Mouse (Mus musculus) CH12.LX (cell line): Measurements from ENCODE around the gene Vwf. TPM values are rescaled to one million over a fixed set of nuclear protein-coding genes. Genes with fewer than 3 reads are reported as not detected.

Experiments
- DNase-seq: peaks from one replicate; pipeline ENCODE4 v3.0.0-alpha.2; 2013; ENCODE audit errors: extremely low read depth
- H3K27ac ChIP-seq: 2 replicates; pipeline ENCODE4 v1.5.1; 2012; ENCODE audit warnings: low read depth, mild to moderate bottlenecking, control low read depth, moderate library complexity; ENCODE audit not compliant: insufficient read depth
- H3K27me3 ChIP-seq: replicated peaks from 2 replicates; pipeline ENCODE3; 2012; ENCODE audit warnings: inconsistent platforms
- H3K36me3 ChIP-seq, 2 experiments: replicated peaks in 1 of 2; 2 replicates each; pipeline versions ENCODE3 to v1.6.1; 2012; ENCODE audit warnings: inconsistent platforms in 1 of 2, low read length in 1 of 2, mild to moderate bottlenecking in 1 of 2, mixed read lengths in 1 of 2, moderate library complexity in 1 of 2; ENCODE audit not compliant: control insufficient read depth in 1 of 2, insufficient read depth in 1 of 2
- H3K4me1 ChIP-seq, 2 experiments: 2 replicates each; pipeline ENCODE4 v1.6.1; 2012; ENCODE audit warnings: inconsistent platforms in 1 of 2, moderate library complexity in 1 of 2; ENCODE audit not compliant: insufficient read depth in 2 of 2, control insufficient read depth in 1 of 2
- H3K4me2 ChIP-seq: 2 replicates; pipeline ENCODE4 v1.6.1; 2012; ENCODE audit warnings: low read depth, mild to moderate bottlenecking, control low read depth; ENCODE audit not compliant: poor library complexity, insufficient read depth, severe bottlenecking
- H3K4me3 ChIP-seq, 3 experiments: fragments of 150-350 bp in 1 of 3; sonication (generic) in 1 of 3; replicated peaks in 1 of 3; 2 replicates each; pipeline versions ENCODE3 to v1.5.1; 2011 to 2012; ENCODE audit warnings: low read depth in 2 of 3, low read length in 2 of 3, mild to moderate bottlenecking in 2 of 3, moderate library complexity in 2 of 3, control low read depth in 1 of 3, improper control_type of control experiment in 1 of 3, inconsistent platforms in 1 of 3, mixed read lengths in 1 of 3; ENCODE audit not compliant: poor library complexity in 1 of 3
- H3K79me2 ChIP-seq: replicated peaks from 2 replicates; pipeline ENCODE4 v1.6.1; 2012; ENCODE audit warnings: mild to moderate bottlenecking, moderate library complexity; ENCODE audit not compliant: control insufficient read depth, poor library complexity, insufficient read depth, severe bottlenecking; ENCODE audit errors: extremely low read depth
- H3K9ac ChIP-seq: 2 replicates; pipeline ENCODE4 v1.6.1; 2012; ENCODE audit warnings: low read depth, mild to moderate bottlenecking, control low read depth, moderate library complexity; ENCODE audit not compliant: insufficient read depth
- H3K9me3 ChIP-seq: replicated peaks from 2 replicates; pipeline ENCODE3; 2012; ENCODE audit warnings: low read length, inconsistent platforms, mixed read lengths
- BHLHE40 ChIP-seq: IDR thresholded peaks from 2 replicates; pipeline ENCODE4 v1.6.1; 2011; ENCODE audit warnings: mild to moderate bottlenecking, low read depth, low read length, improper control_type of control experiment
- CHD1 ChIP-seq: IDR thresholded peaks from 2 replicates; pipeline ENCODE4 v1.6.1; 2012; ENCODE audit warnings: low read depth, low read length, improper control_type of control experiment, inconsistent platforms
- CHD2 ChIP-seq: IDR thresholded peaks from 2 replicates; pipeline ENCODE4 v1.6.1; 2011; ENCODE audit warnings: low read length, improper control_type of control experiment
- ELF1 ChIP-seq: IDR thresholded peaks from 2 replicates; pipeline ENCODE4 v1.6.1; 2014; ENCODE audit warnings: low read depth, mild to moderate bottlenecking, inconsistent platforms, low read length, improper control_type of control experiment
- ETS1 ChIP-seq: conservative IDR thresholded peaks from 2 replicates; pipeline ENCODE4 v1.6.1; 2012; ENCODE audit warnings: low read depth, mild to moderate bottlenecking, inconsistent platforms, low read length, improper control_type of control experiment, moderate library complexity
- JUN ChIP-seq: IDR thresholded peaks from 2 replicates; pipeline ENCODE4 v1.6.1; 2011; ENCODE audit warnings: low read depth, mild to moderate bottlenecking, low read length, improper control_type of control experiment, moderate library complexity; ENCODE audit not compliant: insufficient read depth
- JUND ChIP-seq: conservative IDR thresholded peaks from 2 replicates; pipeline ENCODE4 v1.6.1; 2011; ENCODE audit warnings: low read depth, low read length, improper control_type of control experiment
- MAFK ChIP-seq: IDR thresholded peaks from 2 replicates; pipeline ENCODE4 v1.6.1; 2011; ENCODE audit warnings: low read length, improper control_type of control experiment; ENCODE audit not compliant: insufficient replicate concordance
- MXI1 ChIP-seq: IDR thresholded peaks from 2 replicates; pipeline ENCODE4 v1.6.1; 2011; ENCODE audit warnings: mild to moderate bottlenecking, low read depth, low read length, improper control_type of control experiment
- MYC ChIP-seq: IDR thresholded peaks from 2 replicates; pipeline ENCODE4 v1.6.1; 2011; ENCODE audit warnings: low read depth, mild to moderate bottlenecking, improper control_type of control experiment, low read length
- NELFE ChIP-seq: IDR thresholded peaks from 2 replicates; pipeline ENCODE4 v1.6.1; 2011; ENCODE audit warnings: low read depth, low read length, improper control_type of control experiment
- NRF1 ChIP-seq: IDR thresholded peaks from 2 replicates; pipeline ENCODE4 v1.6.1; 2014; ENCODE audit warnings: low read depth, mild to moderate bottlenecking, inconsistent platforms, low read length, improper control_type of control experiment, moderate library complexity
- PAX5 ChIP-seq: IDR thresholded peaks from 2 replicates; pipeline ENCODE4 v1.6.1; 2012; ENCODE audit warnings: low read length, inconsistent platforms, mixed read lengths
- SMC3 ChIP-seq: IDR thresholded peaks from 2 replicates; pipeline ENCODE4 v1.6.1; 2011; ENCODE audit warnings: low read depth, low read length, improper control_type of control experiment
- TBP ChIP-seq: conservative IDR thresholded peaks from 2 replicates; pipeline ENCODE4 v1.6.1; 2011; ENCODE audit warnings: low read depth, low read length, improper control_type of control experiment
- TCF12 ChIP-seq: IDR thresholded peaks from 2 replicates; pipeline ENCODE4 v1.6.1; 2014; ENCODE audit warnings: low read depth, mild to moderate bottlenecking, inconsistent platforms, low read length, improper control_type of control experiment
- USF1 ChIP-seq: IDR thresholded peaks from 2 replicates; pipeline ENCODE4 v1.6.1; 2014; ENCODE audit warnings: low read depth, mild to moderate bottlenecking, inconsistent platforms, low read length, improper control_type of control experiment
- ZKSCAN1 ChIP-seq: IDR thresholded peaks from 2 replicates; pipeline ENCODE4 v1.6.1; 2012; ENCODE audit warnings: low read depth, inconsistent platforms, low read length, improper control_type of control experiment, borderline replicate concordance
- ZMIZ1 ChIP-seq: IDR thresholded peaks from 2 replicates; pipeline ENCODE4 v1.6.1; 2012; ENCODE audit warnings: low read depth, mild to moderate bottlenecking, inconsistent platforms, low read length, improper control_type of control experiment
- dilution Hi-C: fragments of 300-500 bp; cut with MboI; formaldehyde crosslinking; loops from 2 replicates; pipeline ENCODE4 v1.14.3; 2020; ENCODE audit warnings: low sequenced_read_pairs; ENCODE audit not compliant: extremely low pct_unique_long_range_greater_than_20kb, extremely low pct_ligation_motif_present
- in situ Hi-C: fragments of 300-500 bp; cut with MboI; formaldehyde crosslinking; loops from 3 replicates; pipeline ENCODE4 v1.14.3; 2019; ENCODE audit warnings: low sequenced_read_pairs, low pct_ligation_motif_present, low pct_unique_long_range_greater_than_20kb, mixed read lengths
- polyA plus RNA-seq: library from polyadenylated mRNA; unstranded; fragments of >175 nt; gene quantifications from 2 replicates; pipeline ENCODE4 v1.2.1, GENCODE M21; 2012; ENCODE audit warnings: low read depth; ENCODE audit not compliant: insufficient read length
- total RNA-seq, 2 experiments: library from RNA; depleted of rRNA; stranded (reverse); fragments of 300-350 nt in 1 of 2; fragments of >200 nt in 1 of 2; gene quantifications; 2 replicates each; pipeline ENCODE4 v1.2.3; 2012 to 2014

The Vwf gene
- total and polyA plus RNA-seq, 3 experiments = not detected

GRCm38 (mm10) chr6:125601748-125602147 lies 55.2 kb downstream of the Vwf start:
- no peak for DNase-seq
- dilution Hi-C loops = no loop called here
- Histone ChIP-seq H3K79me2 (no peaks in the 10 kb centered on the region), H3K4me2 (no peak overlapping the region), H3K4me3 (no peak overlapping the region), H3K9me3 (no peaks in the 10 kb centered on the region)
- TF ChIP-seq TCF12 (no peak), ZKSCAN1 (no peak), BHLHE40 (no peak), TBP (no peak), ZMIZ1 (no peak), MXI1 (no peak), CHD1 (no peak), MYC (no peak), MAFK (no peak), PAX5 (no peak), ETS1 (no peak), JUND (no peak), NRF1 (no peak)
- TF ChIP-seq, all 38 proteins: peak for 0
- no peaks in the 10 kb centered on the region for H3K36me3 ChIP-seq
- in situ Hi-C loops = loop anchor here (5.0 to 25.0 kb wide), 3 partner anchors 179 to 886 kb away; no protein-coding TSS in a partner anchor
- H3K27ac ChIP-seq = no peak overlapping the region
- H3K27me3 ChIP-seq = peaks cover 97% of the 10 kb centered on the region
- H3K9ac ChIP-seq = no peak overlapping the region
- no peaks in the 10 kb centered on the region for H3K4me1 ChIP-seq

- H3K36me3 ChIP-seq = no peaks in the 10 kb centered on the region
- no peaks in the 10 kb centered on the region for H3K4me1 ChIP-seq
- H3K9me3 ChIP-seq = no peaks in the 10 kb centered on the region
- dilution Hi-C loops (no loop called here), in situ Hi-C loops (loop anchor here (5.0 to 25.0 kb wide), 3 partner anchors 180 to 885 kb away; no protein-coding TSS in a partner anchor)
- no peak for DNase-seq
- H3K27me3 ChIP-seq = peaks cover 97% of the 10 kb centered on the region
- H3K79me2 ChIP-seq = no peaks in the 10 kb centered on the region
- TF ChIP-seq ELF1 (no peak), MAFK (no peak), TCF12 (no peak), CHD1 (no peak), CHD2 (no peak), JUN (no peak), SMC3 (no peak), USF1 (no peak), NELFE (no peak)
- H3K4me2 ChIP-seq = no peak overlapping the region
- no peak overlapping the region for H3K4me3 ChIP-seq
- no peak overlapping the region for H3K9ac ChIP-seq
- no peak overlapping the region for H3K27ac ChIP-seq
These were observed 55.8 kb downstream of the Vwf start for GRCm38 (mm10) chr6:125602354-125602753.
